Mouse (Mus musculus) kidney, adult 2 months (tissue): ENCODE data around the gene Klhl25.

ENCODE experiments used
- CTCF ChIP-seq: fragments of 200-500 bp; conservative IDR thresholded peaks from 2 replicates; pipeline ENCODE4 v1.5.1; 2011; ENCODE audit warnings: low read depth, mild to moderate bottlenecking, control low read depth, low read length, moderate library complexity, mixed read lengths; ENCODE audit not compliant: insufficient read depth, insufficient read length
- POLR2A ChIP-seq: fragments of 200-500 bp; IDR thresholded peaks from one replicate; pipeline ENCODE4 v1.6.1; 2011; ENCODE audit warnings: low read depth, low read length, control low read depth

- no peak for TF ChIP-seq CTCF
- no peak for TF ChIP-seq POLR2A
Measured at GRCm38 (mm10) chr7:75892737-75893136, 44.6 kb downstream of the Klhl25 start.
